Mouse (Mus musculus): Measurements from ENCODE around the gene Actr1a. TPM values are rescaled to one million over a fixed set of nuclear protein-coding genes. Genes with fewer than 3 reads are reported as not detected.

Actr1a gene
- polyA plus RNA-seq, 1 experiment: not detected

DNA sequence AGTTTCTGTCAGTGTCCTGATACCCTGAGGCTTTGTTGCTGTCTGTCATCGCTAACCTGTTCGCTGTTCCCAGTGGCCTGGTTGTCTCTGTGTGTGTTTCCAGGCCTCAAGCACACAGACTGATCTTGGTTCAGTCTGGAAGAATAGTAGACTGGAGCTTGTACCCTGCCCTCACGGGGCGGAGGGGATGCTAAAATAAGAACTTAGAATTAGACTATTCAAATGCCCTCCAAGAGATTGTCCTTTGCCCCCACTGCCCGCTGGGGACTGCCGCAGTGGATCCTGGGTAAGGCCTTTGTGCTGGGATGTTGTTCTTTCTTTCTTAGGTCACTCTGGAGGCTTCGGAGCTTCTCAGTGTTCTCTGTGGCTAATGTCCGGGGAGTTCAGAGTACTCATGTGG lies 29.7 kb upstream of the Actr1a start:
- no peak overlapping the region for H3K27ac ChIP-seq (ENCODE audit: insufficient read depth, low read depth, low read length)
- WGBS: 86% methylated on average over 8 of the region's 8 CpGs
- no peak overlapping the region for H3K4me3 ChIP-seq (ENCODE audit: insufficient read depth, low read depth, low read length)
- TF ChIP-seq POLR2A (IDR thresholded peaks at IDR 0.05; ENCODE audit: insufficient read depth, low read depth, low read length): no peak
- no peak for TF ChIP-seq CTCF (IDR thresholded peaks at IDR 0.05; ENCODE audit: insufficient read depth, low read depth, low read length)
- H3K4me1 ChIP-seq (ENCODE audit: control insufficient read depth, insufficient read depth, low read length): peaks cover 2% of the 10 kb centered on the region

DNA sequence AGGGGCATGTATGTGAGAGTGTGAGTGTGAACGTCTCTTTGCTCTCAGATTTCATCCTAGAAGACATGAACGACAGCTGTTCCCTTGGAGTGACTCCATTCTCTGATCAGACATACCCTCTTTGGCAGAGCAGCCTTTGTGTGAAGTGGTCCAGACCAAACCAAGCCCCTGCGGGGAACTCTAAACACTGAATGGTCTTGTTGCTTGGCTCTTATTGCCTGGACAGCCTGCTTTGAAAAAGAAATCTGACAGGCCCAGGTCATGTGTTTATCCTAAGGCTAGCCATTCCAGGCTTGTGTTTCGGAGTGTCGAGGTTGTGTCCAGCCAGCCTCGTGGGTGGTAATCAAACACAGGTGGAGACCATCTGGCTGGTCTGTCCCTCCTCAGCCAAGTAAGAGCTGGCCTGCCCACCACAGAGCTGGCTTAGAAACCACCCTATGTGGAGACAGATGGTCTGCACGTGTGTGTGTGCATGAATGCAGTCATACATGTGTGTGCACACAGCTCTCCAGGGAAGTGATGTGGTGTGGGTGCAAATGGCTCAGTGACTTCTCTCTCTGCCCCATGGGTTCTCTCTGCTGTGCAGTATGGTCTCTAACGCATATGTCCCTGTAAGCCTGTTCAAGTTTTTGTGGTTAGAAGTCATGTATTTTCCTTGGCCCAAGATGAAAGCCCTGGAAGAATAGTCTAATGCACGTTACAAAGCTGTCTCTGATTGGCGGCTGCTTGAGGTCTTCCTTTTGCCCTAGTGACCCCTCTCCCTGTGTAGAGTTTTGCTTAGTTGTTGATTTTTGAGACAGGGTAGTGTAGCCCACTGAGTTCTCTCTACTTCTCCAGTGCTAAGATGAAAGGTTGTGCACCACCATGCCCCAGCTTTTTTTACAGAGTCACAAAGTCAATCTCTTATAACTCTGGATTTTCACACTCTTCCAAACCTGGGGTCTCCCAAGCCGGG lies 27.1 kb upstream of the Actr1a start:
- Histone ChIP-seq H3K4me1 (ENCODE audit: control insufficient read depth, insufficient read depth, low read length) (peaks cover 6% of the 10 kb centered on the region), H3K27ac (ENCODE audit: insufficient read depth, low read depth, low read length) (no peak overlapping the region), H3K4me3 (ENCODE audit: insufficient read depth, low read depth, low read length) (no peak overlapping the region)
- TF ChIP-seq CTCF (IDR thresholded peaks at IDR 0.05; ENCODE audit: insufficient read depth, low read depth, low read length): no peak
- TF ChIP-seq POLR2A (IDR thresholded peaks at IDR 0.05; ENCODE audit: insufficient read depth, low read depth, low read length): no peak
- 52% methylated on average over 11 of the region's 11 CpGs for WGBS

- Histone ChIP-seq H3K4me3 (ENCODE audit: insufficient read depth, low read depth, low read length) (no peak overlapping the region), H3K27ac (ENCODE audit: insufficient read depth, low read depth, low read length) (no peak overlapping the region), H3K4me1 (ENCODE audit: control insufficient read depth, insufficient read depth, low read length) (peaks cover 11% of the 10 kb centered on the region)
- WGBS: 93% methylated on average over 7 of the region's 7 CpGs
- TF ChIP-seq CTCF (IDR thresholded peaks at IDR 0.05; ENCODE audit: insufficient read depth, low read depth, low read length): no peak
- TF ChIP-seq POLR2A (IDR thresholded peaks at IDR 0.05; ENCODE audit: insufficient read depth, low read depth, low read length): no peak
Measured at GRCm38 (mm10) chr19:46420410-46420809, 24.9 kb upstream of the Actr1a start.

DNA sequence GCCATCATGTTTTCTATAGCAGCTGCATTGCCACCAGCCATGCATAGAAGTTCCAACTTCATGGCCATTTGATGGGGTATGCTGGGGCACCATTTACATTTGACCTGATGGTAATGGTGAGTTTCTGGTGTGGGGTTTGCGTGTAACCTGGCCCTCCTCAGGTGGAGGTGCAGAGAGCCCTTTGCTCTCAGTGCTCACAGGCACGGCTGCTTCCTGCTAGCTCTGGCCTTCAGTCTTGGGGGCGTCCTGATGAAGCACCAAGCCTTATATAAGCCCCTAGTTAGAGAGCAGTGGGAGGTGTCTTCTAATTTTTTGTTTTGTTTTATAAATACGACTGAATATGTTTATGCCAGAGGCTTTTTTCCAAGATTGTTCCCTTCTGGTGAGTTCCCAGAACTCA lies 22.5 kb upstream of the Actr1a start:
- WGBS: 68% methylated on average over 4 of the region's 4 CpGs
- no peak overlapping the region for H3K27ac ChIP-seq (ENCODE audit: insufficient read depth, low read depth, low read length)
- no peak overlapping the region for H3K4me3 ChIP-seq (ENCODE audit: insufficient read depth, low read depth, low read length)
- H3K4me1 ChIP-seq (ENCODE audit: control insufficient read depth, insufficient read depth, low read length): peaks cover 11% of the 10 kb centered on the region
- no peak for TF ChIP-seq POLR2A (IDR thresholded peaks at IDR 0.05; ENCODE audit: insufficient read depth, low read depth, low read length)
- TF ChIP-seq CTCF (IDR thresholded peaks at IDR 0.05; ENCODE audit: insufficient read depth, low read depth, low read length): no peak

DNA sequence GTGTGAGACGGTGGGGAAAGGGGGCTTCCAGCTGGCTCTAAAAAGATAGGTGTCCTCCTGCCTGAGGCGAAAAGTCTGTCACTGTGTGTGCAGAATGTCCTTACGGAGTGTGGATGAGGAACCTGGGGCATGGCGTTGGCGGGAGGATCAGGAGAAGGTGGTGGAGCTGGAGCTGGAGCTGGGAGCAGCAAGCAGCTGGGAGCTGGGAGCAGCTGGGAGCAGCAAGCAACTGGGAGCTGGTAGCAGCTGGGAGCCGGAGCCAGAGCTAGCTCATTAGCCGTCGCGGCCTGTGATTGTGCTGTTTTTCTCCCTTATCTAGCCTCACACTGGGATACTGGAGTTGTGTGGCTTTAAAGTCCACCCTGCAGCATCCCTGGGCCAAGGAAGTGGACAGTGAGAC lies 20.7 kb upstream of the Actr1a start:
- no peak overlapping the region for H3K27ac ChIP-seq (ENCODE audit: insufficient read depth, low read depth, low read length)
- 84% methylated on average over 9 of the region's 9 CpGs for WGBS
- no peak overlapping the region for H3K4me3 ChIP-seq (ENCODE audit: insufficient read depth, low read depth, low read length)
- TF ChIP-seq POLR2A (IDR thresholded peaks at IDR 0.05; ENCODE audit: insufficient read depth, low read depth, low read length) (no peak), CTCF (IDR thresholded peaks at IDR 0.05; ENCODE audit: insufficient read depth, low read depth, low read length) (no peak)
- peaks cover 9% of the 10 kb centered on the region for H3K4me1 ChIP-seq (ENCODE audit: control insufficient read depth, insufficient read depth, low read length)

DNA sequence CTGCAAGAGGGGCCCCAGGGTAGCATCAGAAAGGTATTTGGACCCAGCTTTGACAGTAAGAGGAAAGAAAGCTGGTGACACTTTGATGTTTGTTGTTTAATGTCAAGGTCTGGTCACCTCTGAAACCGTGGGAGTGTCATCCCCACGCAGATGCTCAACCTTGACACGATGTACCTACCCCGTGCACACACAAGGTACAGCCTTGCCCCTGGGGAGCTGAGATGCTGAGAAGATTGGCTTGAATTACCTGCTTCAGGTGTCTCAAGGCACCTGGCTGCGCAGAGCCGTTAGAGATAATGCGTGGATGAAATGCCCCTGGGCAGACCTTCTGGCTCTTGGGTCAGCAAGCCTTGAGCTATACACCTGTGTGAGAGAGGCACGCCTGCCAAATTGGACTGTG lies 18.9 kb upstream of the Actr1a start:
- no peak for TF ChIP-seq POLR2A (IDR thresholded peaks at IDR 0.05; ENCODE audit: insufficient read depth, low read depth, low read length)
- TF ChIP-seq CTCF (IDR thresholded peaks at IDR 0.05; ENCODE audit: insufficient read depth, low read depth, low read length): no peak
- no peak overlapping the region for H3K27ac ChIP-seq (ENCODE audit: insufficient read depth, low read depth, low read length)
- H3K4me1 ChIP-seq (ENCODE audit: control insufficient read depth, insufficient read depth, low read length): peaks cover 9% of the 10 kb centered on the region
- H3K4me3 ChIP-seq (ENCODE audit: insufficient read depth, low read depth, low read length): no peak overlapping the region
- 98% methylated on average over 8 of the region's 8 CpGs for WGBS

DNA sequence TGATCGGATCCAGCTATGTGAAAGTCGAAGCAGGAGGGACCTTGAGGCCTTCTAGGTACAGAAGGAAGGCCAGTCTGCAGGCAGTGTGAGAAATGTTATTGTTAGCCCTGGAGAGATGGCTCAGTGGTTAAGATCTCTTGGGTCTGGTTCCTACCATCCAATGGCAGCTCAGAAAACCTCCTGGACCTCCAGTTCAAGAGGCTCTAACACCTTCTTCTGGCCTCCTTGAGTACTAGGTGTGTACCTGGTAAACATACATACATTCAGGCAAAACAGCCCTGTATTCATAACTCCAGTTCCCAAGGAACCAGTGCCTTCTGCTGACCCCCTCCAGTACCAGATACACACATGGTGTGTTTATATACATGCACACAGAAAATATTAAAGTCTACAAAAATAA lies 18.4 kb upstream of the Actr1a start:
- Histone ChIP-seq H3K4me1 (ENCODE audit: control insufficient read depth, insufficient read depth, low read length) (peaks cover 9% of the 10 kb centered on the region), H3K27ac (ENCODE audit: insufficient read depth, low read depth, low read length) (no peak overlapping the region), H3K4me3 (ENCODE audit: insufficient read depth, low read depth, low read length) (no peak overlapping the region)
- WGBS: 96% methylated on average over 2 of the region's 2 CpGs
- TF ChIP-seq CTCF (IDR thresholded peaks at IDR 0.05; ENCODE audit: insufficient read depth, low read depth, low read length) (no peak), POLR2A (IDR thresholded peaks at IDR 0.05; ENCODE audit: insufficient read depth, low read depth, low read length) (no peak)

DNA sequence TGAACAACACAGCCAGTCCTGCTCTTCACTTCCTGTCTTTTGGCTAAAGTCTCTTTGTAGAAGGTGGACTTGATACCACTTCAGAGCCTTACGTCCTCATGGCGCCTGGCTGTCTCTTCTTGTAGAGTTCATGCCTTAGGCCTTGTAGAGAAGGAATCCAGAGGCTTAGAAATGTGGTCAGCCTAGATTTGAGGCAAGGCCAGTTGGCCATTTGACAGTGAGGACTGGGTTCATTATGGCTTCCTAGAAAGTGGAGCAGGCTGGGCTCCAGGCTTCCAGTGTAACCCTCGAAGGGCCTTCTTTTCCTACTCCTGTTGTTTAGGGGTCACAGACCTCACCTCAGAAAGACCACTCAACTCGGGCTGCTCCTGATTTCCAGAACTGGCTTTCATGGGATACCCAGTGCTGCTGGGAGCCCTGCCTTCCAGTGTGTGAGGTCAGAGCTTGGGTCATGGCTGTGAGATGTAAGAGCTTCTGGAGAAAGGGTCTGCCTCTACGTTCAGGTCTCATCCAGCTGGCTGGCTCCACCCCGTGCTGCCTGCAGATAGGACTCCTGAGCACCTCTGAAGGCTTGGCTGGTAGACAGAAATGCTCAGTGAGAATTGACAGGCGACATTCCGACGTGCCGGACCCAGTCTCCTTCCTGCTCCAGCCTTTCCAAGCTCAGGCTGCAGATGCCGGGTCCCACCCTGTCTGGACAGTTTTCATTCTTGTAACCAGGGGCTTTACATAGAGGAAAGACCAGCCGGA lies 16.7 kb upstream of the Actr1a start:
- Histone ChIP-seq H3K27ac (ENCODE audit: insufficient read depth, low read depth, low read length) (no peak overlapping the region), H3K4me1 (ENCODE audit: control insufficient read depth, insufficient read depth, low read length) (peaks cover 3% of the 10 kb centered on the region; the same call in 1 of the 2 replicates), H3K4me3 (ENCODE audit: insufficient read depth, low read depth, low read length) (no peak overlapping the region)
- TF ChIP-seq CTCF (IDR thresholded peaks at IDR 0.05; ENCODE audit: insufficient read depth, low read depth, low read length) (no peak), POLR2A (IDR thresholded peaks at IDR 0.05; ENCODE audit: insufficient read depth, low read depth, low read length) (no peak)
- WGBS: 75% methylated on average over 12 of the region's 12 CpGs

GRCm38 (mm10) chr19:46409506-46409905 lies 14.0 kb upstream of the Actr1a start:
- no peak overlapping the region for H3K4me3 ChIP-seq (ENCODE audit: insufficient read depth, low read depth, low read length)
- H3K27ac ChIP-seq (ENCODE audit: insufficient read depth, low read depth, low read length): no peak overlapping the region
- 0 out of 2 replicates have a peak, but pooled peaks cover 5% of the 10 kb centered on the region for H3K4me1 ChIP-seq (ENCODE audit: control insufficient read depth, insufficient read depth, low read length)
- TF ChIP-seq CTCF (IDR thresholded peaks at IDR 0.05; ENCODE audit: insufficient read depth, low read depth, low read length): no peak
- no peak for TF ChIP-seq POLR2A (IDR thresholded peaks at IDR 0.05; ENCODE audit: insufficient read depth, low read depth, low read length)
- 90% methylated on average over 3 of the region's 3 CpGs for WGBS
